Mouse (Mus musculus): ENCODE data around the gene Man2b1. TPM values are rescaled to one million over a fixed set of nuclear protein-coding genes. Genes with fewer than 3 reads are reported as not detected.

Gene Man2b1
- total RNA-seq (2021), result 10 to 100 TPM; 30.5 to 36.8 TPM

- DNase-seq, result peak; percentile 87 to 89
Observed at GRCm38 (mm10) chr8:85083108-85083813, at the start of gene Man2b1. Gene Man2b1, plus strand, starts transcription at chr8:85083270.

GRCm38 (mm10) chr8:85033867-85034266 is 49.2 kb upstream of the Man2b1 start:
- no peak for DNase-seq

DNA sequence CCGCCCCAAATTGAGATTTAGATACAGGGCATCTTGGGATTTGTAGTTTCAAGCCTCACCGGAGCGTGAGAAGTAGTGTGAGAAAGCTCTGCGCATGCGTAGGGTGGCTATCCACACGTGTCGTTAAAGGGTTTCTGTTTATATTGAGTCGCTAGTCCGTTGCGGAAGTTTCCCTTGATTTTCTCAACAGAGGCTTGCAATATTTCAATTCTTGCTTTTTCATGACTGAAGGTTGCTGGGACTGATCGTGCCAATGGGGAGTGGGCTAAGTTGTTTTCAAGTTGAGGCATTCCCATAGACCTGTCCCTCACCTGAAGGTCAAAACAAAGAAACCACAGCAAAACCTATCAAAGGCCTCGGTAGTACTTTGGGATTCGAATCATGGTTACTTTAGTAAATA is 48.3 kb upstream of the Man2b1 start:
- peak; percentile 51 to 58 for DNase-seq

DNA sequence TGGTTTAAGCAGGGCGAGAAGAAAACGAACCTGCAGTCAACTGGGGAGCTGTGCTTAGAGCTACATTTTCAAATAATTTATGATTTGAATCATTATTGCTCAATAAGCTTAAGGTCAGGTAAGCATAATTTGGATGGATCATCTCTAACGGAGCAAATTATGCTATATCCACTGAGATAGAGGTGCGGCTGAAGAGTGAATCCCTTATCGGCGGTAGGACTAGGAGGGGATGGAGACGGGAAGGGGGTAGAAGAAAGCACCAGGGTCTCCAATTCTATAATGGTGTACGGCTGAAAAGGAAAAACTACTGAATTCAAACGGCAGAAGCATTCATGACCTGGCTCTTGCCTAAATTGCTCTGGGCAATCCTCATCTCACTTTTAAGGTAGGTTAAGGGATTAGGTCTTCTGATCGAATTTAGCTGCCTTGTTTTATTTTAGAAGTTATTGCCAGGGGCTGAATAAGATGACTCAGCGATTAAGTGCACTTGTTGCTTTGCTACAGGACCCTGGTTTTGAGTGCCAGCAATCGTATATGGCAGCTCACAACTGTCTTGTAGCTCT is 47.8 kb upstream of the Man2b1 start:
- no peak for DNase-seq

DNA sequence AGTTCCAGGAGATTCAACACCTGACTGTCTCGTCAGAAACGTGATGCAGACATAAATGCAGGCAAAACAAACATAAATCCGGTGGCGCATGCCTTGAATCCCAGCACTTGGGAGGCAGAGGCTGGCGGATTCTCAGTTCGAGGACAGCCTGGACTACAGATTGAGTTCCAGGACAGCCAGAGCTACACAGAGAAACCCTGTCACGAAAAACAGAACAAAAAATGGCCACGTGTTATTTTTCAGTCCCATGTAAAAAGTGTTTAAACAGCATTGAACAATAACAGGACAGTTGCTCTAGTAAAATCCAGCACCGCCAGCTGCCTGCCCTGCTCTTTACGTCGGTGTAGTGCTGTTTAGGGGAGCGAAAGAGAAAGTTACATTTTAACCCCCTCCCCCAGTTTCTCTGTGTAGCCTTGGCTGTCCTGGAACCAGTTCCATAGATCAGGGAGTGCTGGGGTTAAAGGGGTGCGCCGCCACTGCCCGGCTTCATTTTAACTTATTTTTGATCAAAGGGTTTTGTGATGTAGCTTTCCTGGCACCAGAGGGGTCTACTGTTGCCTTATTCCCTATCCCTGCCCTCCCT is 47.3 kb upstream of the Man2b1 start:
- DNase-seq, result peak in 1 of 2 experiments; percentile 23

DNA sequence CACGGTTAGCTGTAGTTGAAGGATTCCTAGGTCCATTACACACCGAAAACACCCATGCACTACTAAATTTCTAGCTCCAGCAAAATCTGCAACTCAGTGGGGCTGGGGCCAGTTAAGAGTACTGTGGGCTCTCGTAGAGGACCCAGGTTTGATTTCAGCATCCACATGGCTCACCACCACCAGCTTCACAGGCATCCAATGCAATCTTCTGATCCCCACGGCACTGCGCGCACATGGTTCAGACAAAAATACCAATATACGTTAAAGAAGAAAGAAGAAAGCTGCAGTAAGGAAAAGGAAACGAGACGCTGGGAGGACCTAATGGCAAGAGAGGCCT is 46.7 kb upstream of the Man2b1 start:
- DNase-seq, result no peak

- peak; percentile 86 to 87 for DNase-seq
Observed at GRCm38 (mm10) chr8:85036718-85037365, 46.2 kb upstream of the Man2b1 start, which contains the start of gene Tnpo2. Gene Tnpo2, plus strand, starts transcription at chr8:85036915.

DNA sequence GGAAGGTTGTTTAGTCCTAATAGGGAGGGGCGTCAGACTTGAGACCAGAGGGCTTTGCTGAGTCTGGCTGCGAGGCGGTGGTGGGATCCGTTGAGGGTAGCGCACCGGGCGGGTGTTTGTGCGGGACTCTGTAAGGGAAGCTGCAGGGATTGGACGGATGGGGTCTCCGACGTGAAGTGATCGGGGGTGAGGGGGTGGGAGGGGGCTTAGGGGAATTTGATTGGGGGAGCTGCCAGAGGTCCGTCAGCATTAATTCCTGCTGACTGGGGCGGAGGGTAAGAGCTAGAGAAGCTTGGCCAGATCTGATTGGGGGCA is 45.7 kb upstream of the Man2b1 start:
- DNase-seq, result no peak

DNA sequence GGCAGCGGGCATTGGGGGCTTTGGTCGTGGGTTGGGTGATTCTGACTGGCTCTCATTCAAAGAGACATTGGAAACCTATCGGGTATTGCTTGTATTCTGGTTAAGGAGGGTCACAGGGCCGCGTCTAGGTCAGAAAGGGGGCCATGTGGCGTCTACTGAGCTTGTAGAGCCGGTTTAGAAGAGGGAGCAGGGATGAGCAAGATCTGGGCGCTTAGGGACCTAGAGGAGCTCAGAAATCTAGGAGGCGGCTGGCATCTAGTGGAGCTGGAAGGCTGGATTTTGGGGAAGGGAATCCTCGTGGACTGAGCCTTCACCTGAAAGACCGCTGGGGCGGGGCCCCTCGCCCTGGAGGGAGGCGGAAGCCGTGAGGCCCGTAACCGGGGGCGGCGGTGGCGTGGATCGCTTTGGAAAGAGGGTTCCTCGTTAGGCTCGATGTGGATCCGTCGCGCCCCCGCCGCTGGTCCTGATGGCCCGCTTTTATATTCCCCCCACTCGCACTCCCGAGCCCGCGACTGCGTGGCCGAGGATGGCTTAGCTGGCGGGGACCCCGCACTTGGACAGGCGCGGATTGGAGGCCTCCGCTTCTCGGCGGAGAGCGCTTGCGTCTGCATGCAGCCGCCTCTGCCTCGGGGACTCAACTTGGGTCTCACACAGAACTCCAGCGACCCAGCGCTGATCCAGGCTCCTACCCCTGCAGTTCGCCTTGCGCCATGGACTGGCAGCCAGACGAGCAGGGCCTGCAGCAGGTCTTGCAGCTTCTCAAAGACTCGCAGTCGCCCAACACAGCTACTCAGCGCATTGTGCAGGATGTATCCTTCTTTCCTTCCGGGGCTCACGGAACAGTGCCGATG is 45.2 kb upstream of the Man2b1 start:
- peak; percentile 57 to 59 for DNase-seq

DNA sequence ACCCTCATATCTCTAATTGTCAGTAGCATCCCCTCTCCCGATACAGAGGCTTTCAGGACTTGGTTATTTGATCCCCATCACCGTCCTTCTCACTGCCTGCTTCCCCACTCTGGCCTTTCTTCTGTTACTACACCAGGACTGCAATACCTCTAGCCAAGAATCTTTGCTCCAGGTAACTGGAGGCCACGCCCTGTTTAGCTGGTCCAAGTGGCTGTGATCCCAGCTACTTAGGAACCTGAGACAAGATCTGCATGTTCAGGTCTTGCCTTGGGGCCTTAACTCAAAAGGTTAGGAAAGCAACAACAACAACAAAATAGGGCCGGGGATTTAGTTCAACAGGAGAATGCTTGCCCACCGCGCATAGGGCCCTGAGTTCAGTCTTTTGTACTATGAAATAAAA is 39.5 kb upstream of the Man2b1 start:
- no peak for DNase-seq

- no peak for DNase-seq
Observed at GRCm38 (mm10) chr8:85057367-85057766, 25.7 kb upstream of the Man2b1 start.

DNA sequence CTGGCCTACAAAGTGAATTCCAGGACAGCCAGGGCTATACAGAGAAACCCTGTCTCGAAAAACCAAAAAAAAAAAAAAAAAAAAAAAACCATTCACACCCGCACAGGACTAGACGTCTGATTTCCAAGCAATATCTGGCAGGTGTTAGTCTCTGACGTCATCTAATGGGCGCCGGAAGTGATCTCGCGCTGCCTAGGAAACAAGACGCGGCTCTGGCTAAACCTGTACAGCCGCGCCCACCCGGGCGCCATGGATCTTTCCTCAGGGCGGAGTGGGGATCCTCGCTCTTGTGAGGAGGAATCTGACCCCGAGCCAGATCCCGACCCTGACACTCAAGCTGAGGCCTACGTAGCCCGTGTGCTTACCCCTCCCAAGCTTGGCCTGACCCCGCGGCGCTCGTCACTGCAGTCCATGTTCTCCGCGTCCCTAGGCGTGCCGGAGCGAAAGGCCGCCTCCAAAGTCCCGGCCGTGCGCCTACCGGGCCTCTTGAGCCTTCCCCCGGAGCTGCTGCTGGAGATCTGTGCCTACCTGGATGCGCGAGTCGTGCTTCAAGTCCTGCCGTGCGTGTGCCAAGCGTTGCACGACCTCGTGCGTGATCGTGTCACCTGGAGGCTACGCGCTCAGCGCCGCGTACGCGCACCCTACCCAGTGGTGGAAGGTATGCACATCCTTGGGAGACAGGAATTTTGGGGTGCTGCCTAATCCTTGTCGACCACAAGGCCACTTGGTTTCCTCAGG is 23.0 kb upstream of the Man2b1 start, which contains the start of gene Fbxw9:
Gene Fbxw9 (plus strand): TSS at position 177 of the 738 bp plus-strand sequence.
- DNase-seq, result peak; percentile 87 to 88

GRCm38 (mm10) chr8:85062603-85063002 is 20.5 kb upstream of the Man2b1 start:
- no peak for DNase-seq

DNA sequence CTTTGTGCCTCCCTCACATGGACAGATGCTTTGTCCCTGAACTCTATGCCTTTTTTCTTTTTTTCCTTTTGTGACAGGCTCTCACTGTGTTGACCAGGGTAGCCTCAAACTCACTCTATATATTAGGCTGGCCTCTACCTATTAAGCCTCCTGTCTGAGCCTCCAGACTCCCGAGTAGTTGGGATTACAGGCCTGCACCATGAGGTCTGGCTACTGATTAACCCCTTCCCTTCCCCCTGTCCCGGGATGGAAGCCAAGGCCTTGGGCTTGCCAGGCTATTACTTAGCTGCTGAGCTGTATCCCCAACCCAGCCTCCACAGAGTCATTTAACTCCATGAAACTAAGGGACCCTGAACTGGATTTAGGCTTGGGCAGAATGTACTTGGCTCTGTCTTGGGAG is 17.9 kb upstream of the Man2b1 start:
- DNase-seq, result no peak

DNA sequence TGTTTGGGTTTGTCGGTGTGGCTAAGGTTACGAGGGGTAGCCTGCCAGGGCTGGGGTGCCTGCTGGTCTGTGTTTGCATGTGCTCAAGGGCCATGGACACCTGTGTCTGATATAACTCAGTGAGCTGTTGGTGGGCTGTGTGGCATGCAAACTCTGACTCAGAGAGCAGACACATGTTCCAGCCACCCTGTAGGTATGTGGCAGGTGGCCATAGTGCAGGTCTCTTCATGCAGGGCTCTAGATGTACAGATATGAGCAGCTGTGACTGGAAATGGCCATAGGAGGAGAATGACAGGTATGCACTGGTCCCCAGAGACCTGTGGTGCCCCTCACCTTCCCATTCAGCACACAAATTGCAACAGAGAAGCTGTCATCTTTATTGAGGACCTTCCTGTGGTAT is 15.9 kb upstream of the Man2b1 start:
- no peak for DNase-seq

DNA sequence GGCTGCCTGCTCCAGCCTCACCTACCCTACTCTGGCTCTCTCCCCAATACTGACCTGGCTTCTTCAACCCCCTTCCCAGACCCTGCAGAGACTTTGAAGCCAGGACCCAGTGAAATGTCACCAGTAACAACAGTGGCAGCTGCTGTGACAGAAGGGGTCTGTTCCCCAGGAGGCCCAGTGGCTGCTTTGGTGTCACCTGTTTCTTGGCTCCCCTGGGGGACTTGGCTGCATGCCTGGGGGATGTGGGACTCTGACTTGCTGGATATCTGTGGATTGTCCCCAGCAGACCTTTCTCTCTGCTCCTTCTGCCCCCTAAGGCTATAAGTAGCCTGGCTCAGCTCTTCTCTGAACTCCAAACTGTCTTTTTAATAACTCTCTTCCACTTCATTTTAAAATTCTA is 15.1 kb upstream of the Man2b1 start, which contains the start of gene Gm5741:
Gene Gm5741 (minus strand): TSS at position 1 of the 400 bp plus-strand sequence.
- no peak for DNase-seq

DNA sequence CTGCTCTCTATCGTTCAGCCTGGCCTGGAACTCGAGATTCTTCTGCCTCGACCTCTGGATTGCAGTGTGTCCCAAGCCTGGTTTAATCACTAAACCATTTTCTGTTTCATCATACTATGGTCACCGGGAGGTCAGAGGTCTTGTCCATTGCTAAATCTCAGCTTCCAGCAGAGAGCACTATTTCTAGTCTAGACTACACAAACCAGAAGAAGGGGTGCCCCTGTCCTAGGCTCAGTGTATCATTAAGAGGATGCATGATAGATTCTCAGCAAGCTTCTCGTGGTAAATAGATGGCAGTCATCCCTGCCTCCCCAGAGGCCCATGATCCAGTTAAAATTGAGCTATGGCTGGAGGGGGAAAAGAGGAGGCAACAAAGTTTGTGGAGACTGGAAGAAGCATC is 12.0 kb upstream of the Man2b1 start:
- no peak for DNase-seq

DNA sequence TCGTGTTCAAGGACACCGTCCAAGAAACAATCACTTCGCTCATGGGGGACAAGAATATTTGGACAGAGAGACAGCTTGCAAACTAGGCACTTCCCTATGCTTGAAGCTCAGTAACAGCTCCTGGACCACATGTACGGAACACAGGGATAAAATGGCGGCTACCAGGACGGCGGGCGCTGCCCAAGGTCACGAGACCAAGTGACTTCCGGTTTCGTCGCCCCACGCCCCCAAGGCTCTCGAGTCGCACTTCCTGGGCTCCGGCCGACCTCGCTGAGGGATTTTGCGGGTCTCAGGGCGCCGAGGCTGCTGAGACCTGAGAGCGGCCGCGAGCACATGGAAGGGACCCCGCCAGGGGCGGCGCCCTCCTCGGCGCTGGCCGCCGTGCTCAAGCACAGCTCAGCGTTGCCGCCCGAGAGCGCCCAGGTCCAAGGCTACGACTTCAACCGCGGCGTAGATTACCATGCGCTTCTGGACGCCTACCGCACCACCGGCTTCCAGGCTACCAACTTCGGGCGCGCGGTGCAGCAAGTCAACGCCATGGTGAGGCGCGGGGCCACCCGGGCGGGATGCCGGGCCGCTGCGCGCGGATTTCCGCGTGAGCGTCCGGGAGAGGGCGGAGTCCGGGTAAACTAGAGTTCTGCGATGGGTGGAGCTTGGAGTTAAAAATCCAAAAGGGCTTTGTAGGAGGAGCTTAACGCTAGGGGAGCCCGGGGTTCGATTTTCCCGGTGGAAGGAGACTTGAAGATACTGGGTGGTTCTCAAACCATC is 11.4 kb upstream of the Man2b1 start, which contains the start of gene Dhps:
Gene Dhps (plus strand): TSS at position 244 of the 768 bp plus-strand sequence.
- DNase-seq, result peak; percentile 87 to 90

DNA sequence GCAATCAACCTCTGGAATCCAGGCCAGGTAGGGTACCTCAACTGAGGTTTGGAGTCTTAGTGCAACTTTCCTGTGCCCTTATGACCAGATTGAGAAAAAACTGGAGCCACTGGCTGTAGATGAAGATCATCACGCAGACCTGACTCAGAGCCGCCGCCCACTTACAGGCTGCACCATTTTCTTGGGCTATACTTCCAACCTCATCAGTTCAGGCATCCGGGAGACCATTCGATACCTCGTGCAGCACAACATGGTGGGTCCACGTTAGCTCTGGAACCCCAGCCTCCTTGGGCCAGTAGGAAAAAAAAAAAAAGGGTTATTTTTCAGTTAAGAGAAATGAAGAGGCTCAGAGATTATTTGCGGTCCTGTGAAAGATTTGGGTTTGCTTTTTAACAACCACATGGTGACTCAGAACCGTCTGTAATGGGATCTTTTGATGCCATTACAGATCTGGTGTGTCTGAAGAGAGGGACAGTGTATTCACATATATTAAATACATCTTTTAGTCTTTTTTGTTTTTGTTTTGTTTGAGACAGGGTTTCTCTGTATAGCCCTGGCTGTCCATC is 10.6 kb upstream of the Man2b1 start:
- no peak for DNase-seq

DNA sequence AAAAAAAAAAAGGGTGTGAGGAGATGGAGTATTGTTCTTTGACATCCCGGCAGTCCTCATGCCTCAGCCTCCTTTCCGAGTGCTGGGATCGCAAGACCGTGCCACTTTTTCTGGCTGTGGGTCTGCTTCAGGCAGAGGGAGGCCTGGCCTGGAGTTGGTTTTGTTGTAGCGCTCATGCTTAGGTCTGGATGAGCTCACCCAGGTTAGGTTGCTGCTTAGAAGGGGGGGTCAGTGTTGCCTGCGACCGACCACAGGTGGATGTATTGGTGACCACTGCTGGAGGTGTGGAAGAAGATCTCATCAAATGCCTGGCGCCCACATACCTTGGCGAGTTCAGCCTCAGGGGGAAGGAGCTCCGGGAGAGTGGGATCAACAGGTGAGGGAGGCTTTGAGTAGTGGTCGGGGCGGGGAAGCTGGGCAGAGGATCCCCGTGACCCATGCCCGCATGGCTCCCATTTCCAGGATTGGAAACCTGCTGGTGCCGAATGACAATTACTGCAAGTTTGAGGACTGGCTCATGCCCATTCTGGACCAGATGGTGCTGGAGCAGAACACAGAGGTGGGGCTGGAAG is 9.9 kb upstream of the Man2b1 start:
- no peak for DNase-seq

All from layer of hippocampus, postnatal 36 days (tissue).